Comparison of ENCODE assay signal across 8 mouse cellular contexts in the genomic region with DNA sequence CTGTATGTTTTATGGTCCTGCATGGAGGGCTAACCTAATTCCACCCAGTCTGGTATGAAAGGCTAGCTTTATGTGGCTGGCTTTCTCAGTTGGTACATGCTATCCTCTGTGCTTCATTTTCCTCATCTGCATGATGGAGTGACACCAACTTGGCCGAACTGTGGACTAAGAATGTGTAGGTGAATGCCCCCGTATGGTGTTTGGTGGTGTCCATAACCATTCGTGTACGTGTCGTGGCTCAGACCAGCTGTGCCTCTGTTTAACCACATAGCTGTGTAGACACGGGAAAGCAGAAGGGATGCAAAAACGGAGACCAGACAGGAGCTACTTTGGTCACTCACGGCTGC. TPM values are rescaled to one million over a fixed set of nuclear protein-coding genes. Genes with fewer than 3 reads are reported as not detected.
DNase-seq lines count a peak whose midpoint lies in the region; ATAC-seq and TF ChIP-seq lines count a peak whose summit lies in the region.
"Not testable (repeated sequence)": the region's sequence is repeated elsewhere in the genome, so short reads cannot be mapped to it uniquely, and the experiment has no call there.

No protein-coding gene starts in this region.

- peak overlapping the region; percentile 64 for H3K4me2 ChIP-seq in forebrain, embryonic 13.5 days
- H3K4me2 ChIP-seq in heart, embryonic 16.5 days (ENCODE audit: low read depth, low read length) = peak overlapping the region; percentile 68
- peak overlapping the region; percentile 79 for H3K4me2 ChIP-seq in intestine, postnatal 0 days (replicated peaks; ENCODE audit: low read depth)
- H3K4me2 ChIP-seq in limb, embryonic 15.5 days = peak overlapping the region; percentile 53
- peak overlapping the region; percentile 66 for H3K4me2 ChIP-seq in neural tube, embryonic 11.5 days (ENCODE audit: low read depth)

- not testable (repeated sequence) for H3K27me3 ChIP-seq in forebrain, embryonic 13.5 days; heart, embryonic 16.5 days (ENCODE audit: control insufficient read depth, insufficient read depth, low read length); intestine, postnatal 0 days (replicated peaks; ENCODE audit: control insufficient read depth, insufficient read depth, low read length); limb, embryonic 15.5 days; neural tube, embryonic 11.5 days (ENCODE audit: control insufficient read depth, insufficient read depth, low read length); thymus, adult 2 months (ENCODE audit: control insufficient read depth, insufficient read depth, low read length)

- not testable (repeated sequence) for TF ChIP-seq POLR2A in cortical plate, adult 2 months (IDR thresholded peaks at IDR 0.05; ENCODE audit: extremely low read depth, insufficient read depth, low read length); thymus, adult 2 months (IDR thresholded peaks at IDR 0.05; ENCODE audit: control insufficient read depth, extremely low read depth, insufficient read depth, low read length, poor library complexity)

- H3K4me3 ChIP-seq in cortical plate, adult 2 months (ENCODE audit: insufficient read depth, low read length) = peak overlapping the region; percentile 67
- peak overlapping the region; percentile 54 for H3K4me3 ChIP-seq in forebrain, embryonic 13.5 days
- H3K4me3 ChIP-seq in heart, embryonic 16.5 days (ENCODE audit: low read length) = peak overlapping the region; percentile 66
- not testable (repeated sequence) for H3K4me3 ChIP-seq in intestine, postnatal 0 days (ENCODE audit: low read depth, low read length)
- H3K4me3 ChIP-seq in limb, embryonic 15.5 days = peak overlapping the region; percentile 57
- H3K4me3 ChIP-seq in macrophage (ENCODE audit: inconsistent target) = peak overlapping the region; percentile 40; the same call in 1 of the 2 replicates
- H3K4me3 ChIP-seq in neural tube, embryonic 11.5 days (ENCODE audit: low read depth, low read length) = peak overlapping the region; percentile 45
- peak overlapping the region; percentile 82 for H3K4me3 ChIP-seq in thymus, adult 2 months (ENCODE audit: control insufficient read depth, insufficient read depth, low read length)

- not testable (repeated sequence) for H3K36me3 ChIP-seq in forebrain, embryonic 13.5 days (ENCODE audit: poor library complexity, severe bottlenecking); heart, embryonic 16.5 days (ENCODE audit: control insufficient read depth, insufficient read depth); intestine, postnatal 0 days (ENCODE audit: control insufficient read depth, insufficient read depth); limb, embryonic 15.5 days; macrophage (ENCODE audit: inconsistent target); neural tube, embryonic 11.5 days (ENCODE audit: control insufficient read depth, insufficient read depth, low read length); thymus, adult 2 months (ENCODE audit: control insufficient read depth, insufficient read depth, low read length)

- not testable (repeated sequence) for DNase-seq in neural tube, embryonic 11.5 days (ENCODE audit: low spot score); thymus, adult 2 months

- not testable (repeated sequence) for H3K79me2 ChIP-seq in macrophage (ENCODE audit: inconsistent target)

- not testable (repeated sequence) for TF ChIP-seq CTCF in cortical plate, adult 2 months (IDR thresholded peaks at IDR 0.05; ENCODE audit: extremely low read depth, insufficient read depth, low read length); intestine, postnatal 0 days (IDR thresholded peaks at IDR 0.05; ENCODE audit: low read depth); thymus, adult 2 months (IDR thresholded peaks at IDR 0.05; ENCODE audit: borderline replicate concordance, control insufficient read depth, extremely low read depth, insufficient read depth, low read length, poor library complexity)

- WGBS in forebrain, embryonic 13.5 days = no CpG with 5 or more reads among the region's 8 CpGs
- WGBS in heart, embryonic 16.5 days = no CpG with 5 or more reads among the region's 8 CpGs
- WGBS in intestine, postnatal 0 days = no CpG with 5 or more reads among the region's 8 CpGs
- WGBS in limb, embryonic 15.5 days = no CpG with 5 or more reads among the region's 8 CpGs
- WGBS in macrophage (ENCODE audit: missing documents) = no CpG with 5 or more reads among the region's 8 CpGs
- WGBS in neural tube, embryonic 11.5 days = no CpG with 5 or more reads among the region's 8 CpGs
- no CpG with 5 or more reads among the region's 8 CpGs for WGBS in thymus, adult 2 months

- not testable (repeated sequence) for H3K9me3 ChIP-seq in forebrain, embryonic 13.5 days (replicated peaks); heart, embryonic 16.5 days (replicated peaks; ENCODE audit: control insufficient read depth, low read length); intestine, postnatal 0 days (ENCODE audit: control insufficient read depth); limb, embryonic 15.5 days; neural tube, embryonic 11.5 days (ENCODE audit: control insufficient read depth, low read length)

- H3K27ac ChIP-seq in cortical plate, adult 2 months (ENCODE audit: insufficient read depth, low read length); forebrain, embryonic 13.5 days; heart, embryonic 16.5 days (ENCODE audit: low read length); intestine, postnatal 0 days (ENCODE audit: low read depth, low read length); limb, embryonic 15.5 days; macrophage; neural tube, embryonic 11.5 days (ENCODE audit: low read depth, low read length); thymus, adult 2 months (ENCODE audit: control insufficient read depth, insufficient read depth, low read length): not testable (repeated sequence)

- H3K9ac ChIP-seq in forebrain, embryonic 13.5 days = peak overlapping the region; percentile 70
- H3K9ac ChIP-seq in heart, embryonic 16.5 days (ENCODE audit: low read length) = peak overlapping the region; percentile 75
- H3K9ac ChIP-seq in intestine, postnatal 0 days (ENCODE audit: low read depth, low read length); limb, embryonic 15.5 days; neural tube, embryonic 11.5 days (ENCODE audit: low read length): not testable (repeated sequence)

- not testable (repeated sequence) for H3K4me1 ChIP-seq in cortical plate, adult 2 months (ENCODE audit: control insufficient read depth, insufficient read depth, low read length); forebrain, embryonic 13.5 days; heart, embryonic 16.5 days (ENCODE audit: control insufficient read depth, insufficient read depth, low read length); intestine, postnatal 0 days (replicated peaks; ENCODE audit: control insufficient read depth, insufficient read depth, low read length); limb, embryonic 15.5 days; neural tube, embryonic 11.5 days (ENCODE audit: control insufficient read depth, insufficient read depth, low read length); thymus, adult 2 months (replicated peaks; ENCODE audit: control insufficient read depth, insufficient read depth, low read length)

- ATAC-seq in forebrain, embryonic 13.5 days = peak; percentile 25; the same call in 1 of the 2 replicates
- ATAC-seq in heart, embryonic 16.5 days (replicated peaks; ENCODE audit: extremely low read depth, insufficient read depth, low FRiP score); intestine, postnatal 0 days; limb, embryonic 15.5 days (ENCODE audit: insufficient number of reproducible peaks, low FRiP score, low TSS enrichment, low read depth): not testable (repeated sequence)
- peak; percentile 32; the same call in 1 of the 2 replicates for ATAC-seq in neural tube, embryonic 11.5 days (ENCODE audit: insufficient read depth, low FRiP score, low TSS enrichment)

RNA-seq across cellular contexts. Expression of a gene that starts 0.9 kb away (rescaled TPM):
- polyA plus RNA-seq in cortical plate, adult 2 months (2012; rRNA removed) = 27.7 TPM in 2 replicates
- 48.5 and 48.7 TPM in 2 replicates for polyA plus RNA-seq in forebrain, embryonic 13.5 days (2015; fragmentation: Nextera tagmentation; extraction: Ambion mirVana)
- polyA plus RNA-seq in heart, embryonic 16.5 days (2015; fragmentation: Nextera tagmentation; extraction: Ambion mirVana) = 78.1 and 96.3 TPM in 2 replicates
- polyA plus RNA-seq in intestine, postnatal 0 days (2015; fragmentation: Nextera tagmentation; extraction: Ambion mirVana) = 35.6 and 35.7 TPM in 2 replicates
- 35.7 and 42.1 TPM in 2 replicates for polyA plus RNA-seq in limb, embryonic 15.5 days (2015; fragmentation: Nextera tagmentation; extraction: Ambion mirVana)
- 10 to 100 TPM in 14 of 26 experiments, 1 to 10 TPM in 12; 3.3 to 21.6 (median 11.0) TPM for total RNA-seq in macrophage (2018; cell fraction: chromatin; rRNA removed)
- 10 to 100 TPM; 11.5 to 24.8 (median 15.4) TPM for total RNA-seq in macrophage (2018; cell fraction: cytosol; rRNA removed)
- total RNA-seq in macrophage (2018; cell fraction: nucleus; rRNA removed) = 10 to 100 TPM in 20 of 26 experiments, 1 to 10 TPM in 6; 7.4 to 24.2 (median 12.0) TPM
- polyA plus RNA-seq in macrophage (2018) = 14.6 to 20.9 TPM (median 18.2 TPM) in 3 replicates
- 39.9 and 43.2 TPM in 2 replicates for polyA plus RNA-seq in neural tube, embryonic 11.5 days (2014; fragmentation: Nextera tagmentation; extraction: Ambion mirVana)
- 19.4 and 20.3 TPM in 2 replicates for polyA plus RNA-seq in thymus, adult 2 months (2012; rRNA removed)

RNA-seq across cellular contexts. Expression of a gene that starts 13.3 kb away (rescaled TPM):
- 34.1 and 36.6 TPM in 2 replicates for polyA plus RNA-seq in cortical plate, adult 2 months (2012; rRNA removed)
- polyA plus RNA-seq in forebrain, embryonic 13.5 days (2015; fragmentation: Nextera tagmentation; extraction: Ambion mirVana) = 48.8 and 50.1 TPM in 2 replicates
- 31.1 and 31.4 TPM in 2 replicates for polyA plus RNA-seq in heart, embryonic 16.5 days (2015; fragmentation: Nextera tagmentation; extraction: Ambion mirVana)
- 12.4 and 12.6 TPM in 2 replicates for polyA plus RNA-seq in intestine, postnatal 0 days (2015; fragmentation: Nextera tagmentation; extraction: Ambion mirVana)
- polyA plus RNA-seq in limb, embryonic 15.5 days (2015; fragmentation: Nextera tagmentation; extraction: Ambion mirVana) = 40.2 and 44.6 TPM in 2 replicates
- 10 to 100 TPM; 20.7 to 80.4 (median 47.9) TPM for total RNA-seq in macrophage (2018; cell fraction: chromatin; rRNA removed)
- total RNA-seq in macrophage (2018; cell fraction: cytosol; rRNA removed) = 1 to 10 TPM; 4.2 to 9.4 (median 6.5) TPM
- 10 to 100 TPM; 22.6 to 52.4 (median 38.5) TPM for total RNA-seq in macrophage (2018; cell fraction: nucleus; rRNA removed)
- 9.0 to 13.2 TPM (median 10.1 TPM) in 3 replicates for polyA plus RNA-seq in macrophage (2018)
- 56.0 and 58.7 TPM in 2 replicates for polyA plus RNA-seq in neural tube, embryonic 11.5 days (2014; fragmentation: Nextera tagmentation; extraction: Ambion mirVana)
- 68.6 and 78.0 TPM in 2 replicates for polyA plus RNA-seq in thymus, adult 2 months (2012; rRNA removed)

RNA-seq across cellular contexts. Expression of a gene that starts 22.8 kb away (rescaled TPM):
- polyA plus RNA-seq in cortical plate, adult 2 months (2012; rRNA removed) = 93.9 and 108 TPM in 2 replicates
- polyA plus RNA-seq in forebrain, embryonic 13.5 days (2015; fragmentation: Nextera tagmentation; extraction: Ambion mirVana) = 85.6 and 94.6 TPM in 2 replicates
- 271 and 281 TPM in 2 replicates for polyA plus RNA-seq in heart, embryonic 16.5 days (2015; fragmentation: Nextera tagmentation; extraction: Ambion mirVana)
- 315 and 316 TPM in 2 replicates for polyA plus RNA-seq in intestine, postnatal 0 days (2015; fragmentation: Nextera tagmentation; extraction: Ambion mirVana)
- 171 and 190 TPM in 2 replicates for polyA plus RNA-seq in limb, embryonic 15.5 days (2015; fragmentation: Nextera tagmentation; extraction: Ambion mirVana)
- total RNA-seq in macrophage (2018; cell fraction: chromatin; rRNA removed) = 1,000 to 10,000 TPM in 1 of 26 experiments, 100 to 1,000 TPM in 23, 10 to 100 TPM in 2; 85.4 to 1,245 (median 190) TPM
- 100 to 1,000 TPM; 201 to 570 (median 329) TPM for total RNA-seq in macrophage (2018; cell fraction: cytosol; rRNA removed)
- total RNA-seq in macrophage (2018; cell fraction: nucleus; rRNA removed) = 100 to 1,000 TPM; 112 to 995 (median 230) TPM
- 193 to 549 TPM (median 353 TPM) in 3 replicates for polyA plus RNA-seq in macrophage (2018)
- polyA plus RNA-seq in neural tube, embryonic 11.5 days (2014; fragmentation: Nextera tagmentation; extraction: Ambion mirVana) = 110 and 118 TPM in 2 replicates
- 130 and 196 TPM in 2 replicates for polyA plus RNA-seq in thymus, adult 2 months (2012; rRNA removed)

RNA-seq across cellular contexts. Expression of a gene that starts 31.1 kb away (rescaled TPM):
- 0.91 and 1.5 TPM in 2 replicates for polyA plus RNA-seq in cortical plate, adult 2 months (2012; rRNA removed)
- polyA plus RNA-seq in forebrain, embryonic 13.5 days (2015; fragmentation: Nextera tagmentation; extraction: Ambion mirVana) = 0.22 and 0.47 TPM in 2 replicates
- 0.05 and 0.30 TPM in 2 replicates for polyA plus RNA-seq in heart, embryonic 16.5 days (2015; fragmentation: Nextera tagmentation; extraction: Ambion mirVana)
- 0.09 and 0.13 TPM in 2 replicates for polyA plus RNA-seq in intestine, postnatal 0 days (2015; fragmentation: Nextera tagmentation; extraction: Ambion mirVana)
- 0.41 TPM in 1 of 2 replicates, not detected in the other for polyA plus RNA-seq in limb, embryonic 15.5 days (2015; fragmentation: Nextera tagmentation; extraction: Ambion mirVana)
- 1 to 10 TPM in 7 of 26 experiments, under 1 TPM in 13, not detected in 6; 0.29 to 1.7 (median 0.89) TPM for total RNA-seq in macrophage (2018; cell fraction: chromatin; rRNA removed)
- under 1 TPM in 9 of 26 experiments, not detected in 17; 0.06 to 0.24 (median 0.09) TPM for total RNA-seq in macrophage (2018; cell fraction: cytosol; rRNA removed)
- 1 to 10 TPM in 8 of 26 experiments, under 1 TPM in 9, not detected in 9; 0.40 to 5.4 (median 0.84) TPM for total RNA-seq in macrophage (2018; cell fraction: nucleus; rRNA removed)
- polyA plus RNA-seq in macrophage (2018) = 0.22 TPM in 1 of 3 replicates, not detected in the others
- 0.12 and 0.37 TPM in 2 replicates for polyA plus RNA-seq in neural tube, embryonic 11.5 days (2014; fragmentation: Nextera tagmentation; extraction: Ambion mirVana)
- 9.6 and 9.8 TPM in 2 replicates for polyA plus RNA-seq in thymus, adult 2 months (2012; rRNA removed)
